Mouse (Mus musculus): ENCODE results near the gene Fscn2.

Fscn2 gene

DNA sequence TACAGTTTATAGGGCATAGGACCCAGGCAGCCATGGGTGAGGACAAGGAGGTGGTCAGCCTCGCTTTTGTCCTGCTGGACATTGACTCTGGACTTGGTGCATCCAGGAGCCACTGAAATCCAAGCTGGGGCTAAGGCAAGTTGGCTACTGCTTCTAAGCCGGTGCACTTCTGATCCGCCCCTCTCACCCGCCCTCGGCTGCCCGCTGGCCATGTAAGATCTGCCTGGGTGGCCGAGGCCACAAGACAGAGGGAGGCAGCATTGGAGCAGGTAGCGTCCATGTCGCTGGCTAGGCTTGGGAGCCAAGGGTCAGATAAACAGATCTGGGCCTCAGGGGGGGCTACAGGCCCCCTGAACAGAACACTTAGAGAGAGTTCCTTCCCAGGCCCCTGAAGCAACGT lies at the start of gene Fscn2:
TSS of gene Fscn2 (plus strand) at position 240 of the 400 bp plus-strand sequence.
- no peak for DNase-seq (ENCODE audit: low read depth)

DNA sequence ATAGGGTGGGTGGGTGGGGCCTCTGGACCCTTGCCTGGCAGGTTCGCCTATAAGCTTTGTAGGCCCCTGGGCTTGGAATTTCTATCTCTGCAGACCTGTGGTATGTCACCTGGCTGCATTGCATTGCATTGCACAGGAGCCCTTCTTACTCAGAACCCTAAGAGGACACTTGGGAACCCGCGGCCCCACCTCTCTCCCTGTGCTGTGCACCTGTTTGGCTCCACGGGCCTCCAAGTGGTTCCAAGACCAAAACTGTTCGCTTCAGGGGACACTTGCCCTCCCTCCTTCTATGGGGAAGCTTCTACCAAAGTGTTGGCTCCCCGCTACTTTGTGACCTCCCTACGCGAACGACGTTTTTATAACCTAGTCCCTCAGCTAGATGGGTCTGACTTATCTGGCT lies 49.8 kb upstream of the Fscn2 start:
- DNase-seq (ENCODE audit: low read depth), result no peak

- no peak for DNase-seq (ENCODE audit: low read depth)
Measured at GRCm38 (mm10) chr11:120312069-120312468, 49.3 kb upstream of the Fscn2 start.

DNA sequence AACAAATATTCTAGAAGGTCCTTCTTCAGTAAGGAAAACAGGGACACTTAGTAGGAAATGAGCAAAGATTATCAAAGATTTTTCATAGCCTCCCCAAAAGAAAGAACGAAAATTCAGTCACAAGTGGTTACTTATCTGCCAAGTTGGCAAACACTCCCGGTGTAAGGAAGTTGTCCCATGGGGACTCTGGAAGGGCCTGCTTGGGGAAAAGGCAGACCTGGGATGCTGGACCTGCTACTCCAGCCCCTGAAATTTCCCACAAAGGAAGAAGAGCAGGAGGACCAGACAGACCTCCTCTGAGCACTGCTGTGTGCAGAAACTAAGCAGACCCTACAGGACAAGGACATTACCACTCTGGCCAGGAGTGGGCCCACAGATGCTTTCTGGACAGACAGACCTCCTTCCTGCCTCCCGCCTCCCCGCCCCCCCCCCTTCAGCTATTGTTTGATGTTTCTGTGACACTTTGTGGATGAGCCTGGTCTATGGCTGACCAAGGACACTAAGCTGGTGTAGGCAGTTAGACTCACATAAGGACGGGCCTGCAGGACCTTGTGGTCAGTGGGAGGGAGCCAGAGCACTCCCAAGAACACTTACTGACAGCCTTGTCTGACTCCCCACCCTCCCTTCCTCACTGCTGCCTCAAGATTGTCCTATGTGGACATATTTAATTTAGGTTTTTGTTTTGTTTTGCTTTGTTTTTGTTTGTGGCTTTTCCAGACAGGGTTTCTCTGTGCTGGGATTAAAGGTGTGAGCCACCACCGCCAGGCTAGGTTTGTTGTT lies 47.2 kb upstream of the Fscn2 start:
- DNase-seq (ENCODE audit: low read depth), result no peak

GRCm38 (mm10) chr11:120314721-120315415 lies 46.5 kb upstream of the Fscn2 start:
- DNase-seq (ENCODE audit: low read depth), result no peak

DNA sequence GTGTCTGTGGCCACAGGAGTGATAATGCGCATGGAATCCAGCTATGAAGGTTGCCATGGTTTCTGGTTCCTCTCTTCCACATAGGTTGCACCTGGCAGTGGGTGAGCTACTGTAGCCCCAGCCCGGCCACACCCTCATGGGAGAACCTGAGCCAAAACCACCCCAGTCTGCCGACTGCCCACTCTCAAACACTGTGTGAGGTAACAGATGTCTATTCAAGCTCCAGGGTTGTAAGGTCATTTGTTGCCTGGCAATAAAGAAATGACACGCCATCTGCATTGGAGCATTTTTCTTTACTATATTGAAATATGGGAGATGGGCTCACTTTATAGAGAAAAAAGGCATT lies 45.9 kb upstream of the Fscn2 start:
- no peak for DNase-seq (ENCODE audit: low read depth)

GRCm38 (mm10) chr11:120315832-120316689 lies 45.3 kb upstream of the Fscn2 start:
- DNase-seq (ENCODE audit: low read depth), result peak; percentile 87

DNA sequence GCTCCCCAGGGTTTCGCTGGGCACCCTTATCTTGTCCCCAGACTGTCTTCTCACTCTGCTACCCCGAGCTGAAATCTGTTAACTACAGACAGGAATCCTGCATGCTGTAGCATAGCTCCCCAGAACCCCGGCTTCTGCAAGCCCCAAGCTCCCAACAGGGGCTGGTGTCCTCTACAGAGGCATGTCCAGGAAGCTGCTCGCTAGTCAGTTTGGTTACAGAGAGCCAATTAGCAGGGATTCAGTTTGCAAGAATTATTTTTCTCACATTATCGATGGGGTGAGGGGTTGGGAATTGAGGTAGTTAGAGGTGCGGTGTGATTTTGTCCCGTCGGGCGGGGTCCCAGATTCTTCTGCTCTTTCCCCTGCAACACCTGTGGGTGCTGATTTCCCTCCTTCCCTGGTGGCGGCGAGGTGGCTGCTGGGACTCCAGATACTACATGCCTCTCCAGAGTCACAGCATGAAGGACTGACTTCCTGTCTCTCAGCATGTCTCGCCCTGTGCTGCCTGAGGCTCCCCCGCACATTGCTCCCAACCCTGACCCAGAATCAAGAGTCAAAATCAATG lies 44.6 kb upstream of the Fscn2 start:
- DNase-seq (ENCODE audit: low read depth), result peak; percentile 43

DNA sequence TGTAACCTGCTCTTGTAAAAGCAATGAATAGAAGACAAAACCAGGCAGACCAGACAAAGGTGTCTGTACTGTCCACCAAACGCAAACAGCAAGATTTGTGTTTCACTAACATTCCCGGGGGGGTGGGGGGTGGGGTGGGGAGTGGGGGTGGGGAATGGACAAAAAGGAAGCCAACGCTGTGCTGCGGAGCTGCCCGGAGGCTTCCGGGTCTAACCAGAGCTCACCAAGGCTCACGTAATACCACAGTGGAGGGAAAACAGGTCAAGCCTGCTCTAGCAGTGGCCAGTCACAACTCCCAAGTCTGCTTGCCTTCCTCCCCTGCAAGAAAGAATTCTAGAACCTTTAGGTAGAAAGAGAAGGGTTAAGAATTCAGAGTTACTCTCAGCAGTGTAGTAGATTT lies 43.9 kb upstream of the Fscn2 start:
- no peak for DNase-seq (ENCODE audit: low read depth)

- no peak for DNase-seq (ENCODE audit: low read depth)
Measured at GRCm38 (mm10) chr11:120319310-120319709, 42.0 kb upstream of the Fscn2 start.

DNA sequence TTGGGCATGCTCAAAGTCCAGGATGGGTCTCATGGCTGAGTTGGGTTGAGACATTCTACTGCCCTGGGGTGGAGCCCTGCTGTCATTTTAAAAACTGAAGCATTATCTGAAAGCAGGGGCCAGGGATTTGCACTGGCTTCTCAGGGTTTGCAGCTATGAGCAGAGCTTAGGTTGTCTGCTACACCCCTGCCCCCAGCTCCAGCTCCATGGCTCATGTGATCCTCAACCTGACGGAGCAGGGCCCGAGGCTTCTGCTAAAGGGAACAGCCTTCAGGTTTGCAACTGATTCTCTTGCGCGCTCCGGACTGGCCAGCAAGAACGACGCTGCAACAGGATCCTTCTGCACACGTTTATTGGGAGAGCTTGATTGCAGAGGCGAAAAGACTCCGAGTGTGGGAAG lies 41.2 kb upstream of the Fscn2 start:
- no peak for DNase-seq (ENCODE audit: low read depth)

DNA sequence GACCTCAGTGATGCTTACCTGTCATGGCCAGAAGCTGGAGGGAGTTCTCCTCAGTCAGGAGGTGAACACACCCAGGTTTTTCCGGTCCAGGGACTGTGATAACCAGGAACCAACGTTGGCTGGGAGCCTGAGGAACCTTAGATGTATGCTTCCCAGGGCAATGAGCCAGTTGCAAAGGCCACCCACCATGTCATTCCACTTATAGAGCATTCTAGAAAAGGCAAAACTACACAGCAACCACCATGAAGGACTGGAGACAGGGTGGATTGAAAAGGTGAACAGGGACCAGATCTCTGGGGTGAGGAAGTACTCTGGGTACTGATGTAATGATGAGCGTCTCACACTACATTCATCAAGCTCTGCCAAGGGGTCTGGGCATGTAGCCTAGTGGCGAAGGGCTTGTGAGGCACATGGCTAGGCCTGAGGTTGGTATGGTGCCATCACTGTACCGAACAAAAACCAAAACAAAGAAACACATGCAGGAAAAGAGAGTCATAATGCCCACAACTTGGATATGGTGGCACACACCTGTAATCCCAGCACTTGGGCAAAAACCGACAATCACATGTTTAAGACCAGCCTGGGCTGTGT lies 25.8 kb upstream of the Fscn2 start:
- DNase-seq (ENCODE audit: low read depth), result no peak

GRCm38 (mm10) chr11:120337447-120337846 lies 23.9 kb upstream of the Fscn2 start:
- DNase-seq (ENCODE audit: low read depth), result no peak

- DNase-seq (ENCODE audit: low read depth), result no peak
Measured at GRCm38 (mm10) chr11:120338786-120339185, 22.5 kb upstream of the Fscn2 start.

DNA sequence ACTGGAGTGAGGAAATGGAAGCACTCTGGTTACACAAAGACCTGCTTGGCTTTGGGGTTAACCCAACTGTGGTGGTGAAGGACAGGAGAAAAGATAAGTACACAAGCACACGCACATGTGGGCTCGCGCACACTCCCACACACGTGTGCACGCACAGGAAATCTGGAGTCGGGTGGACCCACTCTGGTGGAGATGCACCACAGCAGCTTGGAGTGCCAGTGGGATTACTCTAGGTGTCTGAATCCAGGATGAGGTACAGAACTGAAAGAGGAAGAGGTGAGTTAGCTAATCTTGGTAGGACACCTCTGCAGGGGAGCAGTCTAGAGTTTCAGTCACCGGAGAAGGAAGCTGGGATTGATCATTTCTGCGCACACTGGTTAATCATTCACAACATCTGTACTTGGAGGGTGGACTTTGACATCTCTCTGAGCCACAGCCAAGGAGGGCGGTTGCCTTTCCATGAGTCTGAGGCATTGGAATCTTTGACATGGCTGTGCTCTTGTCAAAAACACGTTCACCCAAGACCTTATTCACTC lies 21.3 kb upstream of the Fscn2 start:
- no peak for DNase-seq (ENCODE audit: low read depth)

DNA sequence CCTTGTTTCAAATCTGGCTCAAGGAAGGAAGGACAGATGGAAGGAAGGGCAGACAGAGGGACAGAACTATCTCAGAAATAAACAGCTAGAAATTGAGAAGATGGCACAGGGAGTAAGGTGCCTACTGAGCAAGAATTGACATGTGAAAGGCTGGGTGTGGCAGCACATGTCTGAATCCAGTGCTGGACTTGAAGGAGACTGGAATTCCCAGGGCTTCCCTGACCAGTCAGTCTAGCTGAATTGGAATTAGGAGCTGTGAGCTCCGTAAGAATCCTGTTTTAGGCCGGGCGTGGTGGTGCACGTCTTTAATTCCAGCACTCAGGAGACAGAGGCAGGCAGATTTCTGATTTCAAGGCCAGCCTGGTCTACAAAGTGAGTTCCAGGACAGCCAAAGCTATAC lies 19.7 kb upstream of the Fscn2 start:
- DNase-seq (ENCODE audit: low read depth), result no peak

DNA sequence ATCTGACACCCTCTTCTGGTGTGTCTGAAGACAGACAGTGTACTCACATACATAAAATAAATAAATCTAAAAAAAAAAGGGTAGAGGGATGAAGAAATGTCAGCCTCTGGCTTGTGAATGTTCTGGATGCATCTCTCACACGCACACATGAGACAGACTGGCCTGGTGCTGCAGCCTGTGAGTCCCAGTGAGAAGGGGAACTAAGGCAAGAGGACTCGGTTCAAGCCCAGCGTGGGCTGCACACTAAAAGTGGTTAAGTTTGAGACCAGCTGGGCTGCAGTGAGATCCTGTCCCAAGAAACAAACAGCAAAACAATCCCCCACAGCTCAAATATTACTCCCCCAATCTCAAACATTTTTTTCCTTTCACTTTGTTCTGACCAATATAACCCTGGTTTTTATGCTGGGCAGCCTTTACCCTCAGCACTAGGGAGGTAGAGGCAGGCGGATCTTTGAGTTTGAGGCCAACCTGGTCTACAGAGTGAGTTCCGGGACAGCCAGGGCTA lies 18.6 kb upstream of the Fscn2 start:
- no peak for DNase-seq (ENCODE audit: low read depth)

GRCm38 (mm10) chr11:120343519-120344309 lies 17.6 kb upstream of the Fscn2 start:
- DNase-seq (ENCODE audit: low read depth), result no peak

GRCm38 (mm10) chr11:120344310-120344920 lies 16.9 kb upstream of the Fscn2 start:
- no peak for DNase-seq (ENCODE audit: low read depth)

DNA sequence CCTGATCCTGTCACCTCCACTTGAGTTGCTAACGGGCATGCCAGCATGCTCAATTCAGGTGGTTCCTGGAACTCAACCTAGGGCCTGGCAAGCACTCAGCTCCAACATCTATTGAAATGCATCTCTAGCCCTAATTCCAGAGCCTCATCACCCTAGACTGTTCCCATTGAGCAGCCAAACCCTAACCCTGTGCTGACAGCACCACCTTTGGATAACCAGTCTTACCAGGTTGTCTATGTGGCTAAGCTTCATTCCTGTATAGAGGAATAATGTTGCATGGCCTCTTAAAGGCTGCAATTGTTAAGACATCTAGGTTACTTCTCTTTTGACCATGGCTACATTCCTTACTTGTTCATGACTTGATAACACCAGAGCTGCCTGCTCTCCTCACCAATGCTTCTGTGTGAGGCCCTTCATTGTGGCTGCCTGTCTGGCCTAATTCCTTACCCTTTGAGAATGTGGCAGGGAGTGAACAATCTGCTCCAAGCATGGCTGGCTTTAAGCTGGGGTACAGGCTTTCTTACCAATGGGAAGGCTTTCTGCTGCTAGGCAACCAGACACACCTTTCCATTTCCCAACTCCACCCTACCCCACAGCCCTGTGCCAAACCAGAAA lies 16.2 kb upstream of the Fscn2 start:
- no peak for DNase-seq (ENCODE audit: low read depth)

All from naive thymus-derived CD4-positive, alpha-beta T cell, adult 2 months (primary cell).